Mouse (Mus musculus) stomach, postnatal 0 days (tissue): ENCODE results near the gene Prcd.

Experiments used
- CTCF ChIP-seq: IDR thresholded peaks from 2 replicates; pipeline ENCODE4 v1.5.1; 2016; ENCODE audit warnings: antibody characterized with exemption, low read depth, mild to moderate bottlenecking, moderate library complexity
- EP300 ChIP-seq: optimal IDR thresholded peaks from 2 replicates; pipeline ENCODE3; 2016; ENCODE audit warnings: antibody characterized with exemption

- TF ChIP-seq CTCF (no peak), EP300 (no peak)
Observed at GRCm38 (mm10) chr11:116648213-116648921, 5.0 kb upstream of the Prcd start.
